Mouse (Mus musculus) kidney, postnatal 4 days (tissue): ENCODE results near the gene Exosc6.
"Not testable (repeated sequence)": the region's sequence is repeated elsewhere in the genome, so short reads cannot be mapped to it uniquely, and the experiment has no call there.

Experiments
- DNase-seq, 2 experiments: peaks; one replicate each; pipeline ENCODE4 v3.0.0; 2021; ENCODE audit warnings: mixed read lengths in 2 of 2

Gene Exosc6

GRCm38 (mm10) chr8:111062072-111062757, 6.1 kb downstream of the Exosc6 start:
- peak; percentile 92 for DNase-seq

- DNase-seq, result no peak
Observed at GRCm38 (mm10) chr8:111062893-111063292, 6.8 kb downstream of the Exosc6 start.

GRCm38 (mm10) chr8:111066308-111066707, 10.2 kb downstream of the Exosc6 start:
- DNase-seq, result no peak

- DNase-seq, result peak; percentile 52 to 71
Observed at GRCm38 (mm10) chr8:111067439-111067838, 11.3 kb downstream of the Exosc6 start.

GRCm38 (mm10) chr8:111068660-111069059, 12.5 kb downstream of the Exosc6 start:
- not testable (repeated sequence) for DNase-seq

GRCm38 (mm10) chr8:111075926-111076325, 19.8 kb downstream of the Exosc6 start:
- DNase-seq, result no peak

- DNase-seq, result peak in 1 of 2 experiments; percentile 24
Observed at GRCm38 (mm10) chr8:111079461-111079860, 23.3 kb downstream of the Exosc6 start.

- DNase-seq, result peak; percentile 75 to 85
Observed at GRCm38 (mm10) chr8:111079861-111080271, 23.7 kb downstream of the Exosc6 start.

GRCm38 (mm10) chr8:111081580-111082258, 25.6 kb downstream of the Exosc6 start:
- DNase-seq, result peak; percentile 80 to 86

GRCm38 (mm10) chr8:111083936-111084335, 27.8 kb downstream of the Exosc6 start:
- not testable (repeated sequence) for DNase-seq

- DNase-seq, result peak; percentile 87 to 90
Observed at GRCm38 (mm10) chr8:111090126-111090525, 34.0 kb downstream of the Exosc6 start.

GRCm38 (mm10) chr8:111091706-111092105, 35.6 kb downstream of the Exosc6 start:
- no peak for DNase-seq

- not testable (repeated sequence) for DNase-seq
Observed at GRCm38 (mm10) chr8:111092326-111092725, 36.2 kb downstream of the Exosc6 start, which contains the start of gene Clec18a. Gene Clec18a, minus strand, starts transcription at chr8:111092426.

- DNase-seq, result peak; percentile 95 to 97
Observed at GRCm38 (mm10) chr8:111093865-111094718, 38.0 kb downstream of the Exosc6 start, which contains the start of gene Pdpr. Gene Pdpr, plus strand, starts transcription at chr8:111094630.

GRCm38 (mm10) chr8:111094719-111095302, 38.7 kb downstream of the Exosc6 start:
- peak; percentile 40 to 64 for DNase-seq
